Mouse (Mus musculus) hindbrain, embryonic 14.5 days (tissue): Measurements from ENCODE around the gene Nav2. TPM values are rescaled to one million over a fixed set of nuclear protein-coding genes. Genes with fewer than 3 reads are reported as not detected.

Experiments
- ATAC-seq: fragments of 200-750 bp; cut with Nextera tagmentation; 2 replicates; pipeline ENCODE4 v1.8.0; 2017; ENCODE audit warnings: moderate number of reproducible peaks, mild to moderate bottlenecking, moderate TSS enrichment, moderate library complexity; ENCODE audit not compliant: low FRiP score
- DNase-seq: peaks from one replicate; pipeline ENCODE4 v3.0.0-alpha.2; 2015; ENCODE audit warnings: low spot score
- H3K27ac ChIP-seq: fragments of 300-500 bp; sonication (generic); 2 replicates; pipeline ENCODE4 v1.5.1; 2014; ENCODE audit warnings: mild to moderate bottlenecking, moderate library complexity
- H3K27me3 ChIP-seq: fragments of 300-500 bp; sonication (generic); 2 replicates; pipeline ENCODE4 v1.6.1; 2014; ENCODE audit warnings: mild to moderate bottlenecking, low read length, mixed read lengths; ENCODE audit not compliant: control insufficient read depth, insufficient read depth
- H3K36me3 ChIP-seq: fragments of 300-500 bp; sonication (generic); replicated peaks from 2 replicates; pipeline ENCODE4 v1.6.1; 2014; ENCODE audit not compliant: control insufficient read depth, insufficient read depth
- H3K4me1 ChIP-seq: fragments of 300-500 bp; sonication (generic); replicated peaks from 2 replicates; pipeline ENCODE4 v1.6.1; 2014; ENCODE audit warnings: antibody characterized with exemption, low read length, mixed read lengths; ENCODE audit not compliant: control insufficient read depth, insufficient read depth
- H3K4me2 ChIP-seq: fragments of 300-500 bp; sonication (generic); replicated peaks from 2 replicates; pipeline ENCODE4 v1.6.1; 2014; ENCODE audit warnings: mild to moderate bottlenecking, moderate library complexity
- H3K4me3 ChIP-seq: fragments of 300-500 bp; sonication (generic); replicated peaks from 2 replicates; pipeline ENCODE4 v1.5.1; 2014; ENCODE audit warnings: mild to moderate bottlenecking, low read length
- H3K9ac ChIP-seq: fragments of 300-500 bp; sonication (generic); 2 replicates; pipeline ENCODE4 v1.6.1; 2014
- H3K9me3 ChIP-seq: fragments of 300-500 bp; sonication (generic); 2 replicates; pipeline ENCODE4 v1.6.1; 2016; ENCODE audit warnings: low read length; ENCODE audit not compliant: control insufficient read depth
- WGBS: fragments of 180-500 bp; shearing (Covaris S2); extraction: QIAGEN DNeasy Blood & Tissue Kit; methylation state at CpG from one replicate; pipeline ENCODE4 v1.1.7; 2014; 5-methylcytosine and 5-hydroxymethylcytosine counted together
- polyA plus RNA-seq: library from polyadenylated mRNA; unstranded; fragments of >200 nt; fragmentation: Nextera tagmentation; extraction: Ambion mirVana; gene quantifications from 2 replicates; pipeline ENCODE4 v1.2.1, GENCODE M21; 2014

The Nav2 gene
- 19.5 and 28.2 TPM in 2 replicates for polyA plus RNA-seq

GRCm38 (mm10) chr7:48908521-48909341 is at the start of gene Nav2:
Gene Nav2, plus strand, starts transcription at chr7:48908716.
- Histone ChIP-seq H3K9me3 (no peaks in the 10 kb centered on the region), H3K4me2 (no peak within 1 kb of the TSS), H3K36me3 (no peaks in the 10 kb centered on the region), H3K4me1 (peaks cover 11% of the 10 kb centered on the region), H3K27ac (peak within 1 kb of the TSS; percentile 16; the same call in 1 of the 2 replicates), H3K9ac (no peak within 1 kb of the TSS), H3K4me3 (no peak within 1 kb of the TSS), H3K27me3 (no peaks in the 10 kb centered on the region)
- DNase-seq (no peak), ATAC-seq (no peak)
- WGBS: 73% methylated on average over 8 of the region's 8 CpGs

GRCm38 (mm10) chr7:48859362-48859761 is 49.2 kb upstream of the Nav2 start:
- H3K4me1 ChIP-seq: no peaks in the 10 kb centered on the region
- H3K36me3 ChIP-seq: no peaks in the 10 kb centered on the region
- DNase-seq: no peak
- no peaks in the 10 kb centered on the region for H3K27me3 ChIP-seq
- H3K9ac ChIP-seq: no peak overlapping the region
- H3K27ac ChIP-seq: no peak overlapping the region
- no peak overlapping the region for H3K4me3 ChIP-seq
- ATAC-seq: no peak
- no peak overlapping the region for H3K4me2 ChIP-seq
- WGBS: 87% methylated on average over 4 of the region's 4 CpGs
- H3K9me3 ChIP-seq: no peaks in the 10 kb centered on the region

DNA sequence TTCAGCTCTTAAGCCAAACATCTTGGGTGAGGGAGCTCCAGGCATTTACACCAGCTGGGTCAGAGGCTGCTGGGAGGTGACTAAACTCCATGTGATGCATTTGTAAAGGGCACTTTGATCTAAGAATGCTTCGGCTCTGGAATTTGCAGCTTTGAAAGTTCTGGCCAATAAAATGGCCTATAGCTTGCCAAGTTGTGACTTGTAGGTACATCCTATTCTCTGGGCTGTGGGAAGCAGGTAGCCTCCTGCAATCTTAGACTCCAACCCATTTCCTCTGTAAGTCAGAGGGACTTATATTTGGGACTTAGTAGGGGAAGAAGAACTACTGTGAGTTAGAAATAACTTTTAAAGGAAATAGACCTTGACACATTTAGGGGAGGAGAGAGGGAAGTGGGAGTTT is 47.6 kb upstream of the Nav2 start:
- no peak overlapping the region for H3K4me2 ChIP-seq
- DNase-seq: no peak
- H3K9ac ChIP-seq: no peak overlapping the region
- 72% methylated on average over 1 of the region's 1 CpGs for WGBS
- H3K36me3 ChIP-seq: no peaks in the 10 kb centered on the region
- no peak overlapping the region for H3K27ac ChIP-seq
- H3K9me3 ChIP-seq: no peaks in the 10 kb centered on the region
- no peak for ATAC-seq
- no peaks in the 10 kb centered on the region for H3K4me1 ChIP-seq
- H3K27me3 ChIP-seq: no peaks in the 10 kb centered on the region
- H3K4me3 ChIP-seq: no peak overlapping the region

DNA sequence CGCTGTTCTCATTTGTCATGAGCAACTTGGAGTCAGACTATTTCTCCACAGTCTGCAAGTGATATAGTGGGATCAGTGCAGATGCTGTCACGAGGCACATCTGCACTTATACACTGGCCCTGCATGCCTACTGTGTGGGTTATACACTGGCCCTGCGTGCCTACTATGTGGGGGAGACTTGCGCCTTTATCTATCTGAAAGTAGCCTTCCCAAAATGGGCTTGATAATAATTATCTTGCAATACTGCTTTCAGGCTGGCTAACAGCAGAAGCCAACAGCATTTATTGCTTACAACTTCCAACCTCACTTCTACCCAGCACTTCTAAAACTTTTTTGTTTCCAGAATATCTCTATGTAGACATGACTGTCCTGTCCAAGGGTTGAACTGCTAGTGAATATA is 46.7 kb upstream of the Nav2 start:
- no peak overlapping the region for H3K4me2 ChIP-seq
- WGBS: 85% methylated on average over 4 of the region's 4 CpGs
- no peaks in the 10 kb centered on the region for H3K36me3 ChIP-seq
- H3K9me3 ChIP-seq: no peaks in the 10 kb centered on the region
- no peaks in the 10 kb centered on the region for H3K27me3 ChIP-seq
- DNase-seq: no peak
- ATAC-seq: no peak
- H3K9ac ChIP-seq: no peak overlapping the region
- no peak overlapping the region for H3K27ac ChIP-seq
- no peak overlapping the region for H3K4me3 ChIP-seq
- no peaks in the 10 kb centered on the region for H3K4me1 ChIP-seq

DNA sequence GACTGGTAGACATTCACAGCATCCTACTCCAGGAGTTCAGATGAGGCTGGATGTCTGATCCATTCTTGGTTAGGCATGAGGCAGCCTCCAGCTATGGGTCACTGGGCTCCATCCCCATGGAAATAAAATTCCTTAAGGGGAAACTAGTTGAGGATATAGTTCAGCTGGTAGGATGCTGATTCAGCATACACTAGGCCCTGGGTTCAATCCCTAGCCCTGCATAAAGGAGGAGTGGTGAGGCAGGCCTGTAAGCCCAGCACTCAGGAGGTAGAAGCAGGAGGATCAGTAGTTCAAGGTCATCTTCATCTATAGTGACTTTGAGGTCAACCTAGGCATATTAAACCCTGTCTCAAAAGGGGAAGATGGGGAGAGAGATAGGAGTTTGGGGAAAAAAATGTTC is 44.3 kb upstream of the Nav2 start:
- Histone ChIP-seq H3K36me3 (no peaks in the 10 kb centered on the region), H3K9me3 (no peaks in the 10 kb centered on the region), H3K9ac (no peak overlapping the region), H3K4me3 (no peak overlapping the region), H3K27ac (no peak overlapping the region), H3K4me2 (no peak overlapping the region), H3K4me1 (no peaks in the 10 kb centered on the region), H3K27me3 (no peaks in the 10 kb centered on the region)
- ATAC-seq (no peak), DNase-seq (no peak)

DNA sequence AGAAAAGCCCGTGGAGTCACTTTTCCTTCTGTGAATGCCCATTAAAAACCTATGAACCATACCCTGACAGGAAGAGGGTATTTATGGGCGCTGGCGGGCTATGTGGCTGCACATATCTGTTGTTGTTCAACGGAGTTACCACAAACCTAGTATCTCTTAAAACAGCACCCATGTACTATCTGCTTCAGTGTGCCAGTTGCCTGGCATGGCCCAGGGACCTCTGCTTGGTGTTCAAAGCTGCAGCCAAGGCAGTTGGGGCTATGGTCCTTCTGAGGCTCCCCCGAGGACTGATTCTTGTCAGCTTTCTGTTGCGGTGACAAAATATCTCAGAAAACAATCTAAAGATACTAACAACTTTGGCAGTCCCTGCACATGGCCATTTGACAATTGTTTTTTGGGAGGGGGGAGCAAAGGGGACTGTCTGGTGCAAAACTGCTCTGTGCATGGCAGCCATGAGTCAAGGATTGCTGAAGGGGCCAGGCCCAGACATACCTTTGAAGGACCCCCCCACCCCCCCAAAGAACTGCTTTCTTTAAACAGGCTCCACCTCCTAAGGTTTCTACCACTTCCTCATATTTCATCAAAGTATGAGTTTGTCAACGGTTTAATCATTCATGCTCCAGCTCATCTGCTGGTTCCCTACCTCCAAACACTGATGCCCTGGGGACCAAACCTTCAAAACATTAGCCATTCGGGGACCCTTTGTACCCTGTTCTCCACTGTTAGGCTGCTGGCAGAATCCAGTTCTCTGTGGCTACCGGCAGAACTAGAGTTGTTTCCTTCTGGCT is 43.7 kb upstream of the Nav2 start:
- no peak overlapping the region for H3K9ac ChIP-seq
- no peaks in the 10 kb centered on the region for H3K9me3 ChIP-seq
- H3K27ac ChIP-seq: no peak overlapping the region
- ATAC-seq: no peak
- no peaks in the 10 kb centered on the region for H3K36me3 ChIP-seq
- WGBS: 92% methylated on average over 9 of the region's 9 CpGs
- H3K4me3 ChIP-seq: no peak overlapping the region
- H3K4me1 ChIP-seq: no peaks in the 10 kb centered on the region
- no peak for DNase-seq
- H3K27me3 ChIP-seq: no peaks in the 10 kb centered on the region
- H3K4me2 ChIP-seq: no peak overlapping the region

- no peak for DNase-seq
- Histone ChIP-seq H3K9me3 (no peaks in the 10 kb centered on the region), H3K27ac (no peak overlapping the region), H3K9ac (no peak overlapping the region), H3K4me2 (no peak overlapping the region), H3K4me1 (no peaks in the 10 kb centered on the region), H3K27me3 (no peaks in the 10 kb centered on the region), H3K4me3 (no peak overlapping the region), H3K36me3 (no peaks in the 10 kb centered on the region)
- no peak for ATAC-seq
- WGBS: 91% methylated on average over 18 of the region's 18 CpGs
Observed at GRCm38 (mm10) chr7:48867576-48867975, 40.9 kb upstream of the Nav2 start.

DNA sequence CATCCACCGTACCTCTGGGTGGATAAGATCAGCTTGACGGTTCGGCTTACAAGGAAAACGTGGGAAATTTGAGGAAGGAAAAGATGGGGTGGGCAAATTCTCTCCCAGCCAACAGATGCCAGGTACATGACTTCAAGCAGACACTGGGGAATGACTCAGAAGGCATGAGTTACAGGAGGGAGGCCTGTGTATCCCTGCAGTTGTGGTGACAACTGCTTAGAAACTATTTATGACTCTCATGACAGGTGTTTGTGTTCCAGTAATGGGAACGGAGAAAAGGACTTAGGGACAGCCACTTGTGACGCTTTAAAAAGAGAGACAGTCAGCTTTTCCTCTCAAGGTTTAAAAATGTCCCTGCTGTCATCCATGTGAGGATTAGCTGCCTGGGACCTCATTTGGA is 38.4 kb upstream of the Nav2 start:
- H3K27ac ChIP-seq: no peak overlapping the region

GRCm38 (mm10) chr7:48870579-48871180 is 37.8 kb upstream of the Nav2 start:
- no peak for DNase-seq
- Histone ChIP-seq H3K36me3 (0 out of 2 replicates have a peak, but pooled peaks cover 3% of the 10 kb centered on the region), H3K4me1 (no peaks in the 10 kb centered on the region), H3K27ac (no peak overlapping the region), H3K9ac (no peak overlapping the region), H3K4me3 (no peak overlapping the region), H3K4me2 (no peak overlapping the region), H3K27me3 (no peaks in the 10 kb centered on the region), H3K9me3 (no peaks in the 10 kb centered on the region)
- ATAC-seq: no peak
- WGBS: 94% methylated on average over 21 of the region's 21 CpGs

More for the DNA sequence above, 38.4 kb upstream of the Nav2 start:
- WGBS: 89% methylated on average over 6 of the region's 6 CpGs
- DNase-seq (no peak), ATAC-seq (no peak)
- Histone ChIP-seq H3K4me2 (no peak overlapping the region), H3K9me3 (no peaks in the 10 kb centered on the region), H3K27me3 (no peaks in the 10 kb centered on the region), H3K4me1 (no peaks in the 10 kb centered on the region), H3K36me3 (0 out of 2 replicates have a peak, but pooled peaks cover 3% of the 10 kb centered on the region), H3K4me3 (no peak overlapping the region), H3K9ac (no peak overlapping the region)
